Mouse (Mus musculus) myocyte (in vitro differentiated cells): Measurements from ENCODE around the gene Rpf2. TPM values are rescaled to one million over a fixed set of nuclear protein-coding genes. Genes with fewer than 3 reads are reported as not detected.

ENCODE experiments used
- H3K27me3 ChIP-seq: one replicate; pipeline ENCODE4 v1.6.1; 2011; ENCODE audit not compliant: control insufficient read depth, insufficient read depth, insufficient read length
- H3K36me3 ChIP-seq: one replicate; pipeline ENCODE4 v1.6.1; 2011; ENCODE audit not compliant: control insufficient read depth, insufficient read depth
- H3K4me2 ChIP-seq: one replicate; pipeline ENCODE4 v1.6.1; 2011; ENCODE audit warnings: low read depth, control low read depth
- H3K4me3 ChIP-seq: one replicate; pipeline ENCODE4 v1.5.1; 2011; ENCODE audit warnings: mild to moderate bottlenecking, control low read depth, moderate library complexity
- H3K79me2 ChIP-seq: one replicate; pipeline ENCODE4 v1.6.1; 2011; ENCODE audit not compliant: control insufficient read depth, insufficient read depth
- H3ac ChIP-seq: one replicate; pipeline ENCODE4 v1.6.1; 2011; ENCODE audit not compliant: control insufficient read depth, insufficient read length
- CEBPB ChIP-seq: IDR thresholded peaks from 2 replicates; pipeline ENCODE4 v1.6.1; 2011; ENCODE audit warnings: mild to moderate bottlenecking, moderate library complexity; ENCODE audit not compliant: poor library complexity, insufficient read depth, severe bottlenecking
- E2F4 ChIP-seq: IDR thresholded peaks from one replicate; pipeline ENCODE4 v1.6.1; 2011; ENCODE audit warnings: mild to moderate bottlenecking, control low read depth, moderate library complexity; ENCODE audit not compliant: insufficient read depth
- MAX ChIP-seq: IDR thresholded peaks from one replicate; pipeline ENCODE4 v1.6.1; 2011; ENCODE audit warnings: low read depth, mild to moderate bottlenecking, control low read depth
- MYOD1 ChIP-seq, 3 experiments: IDR thresholded peaks; one replicate each; pipeline ENCODE4 v1.6.1; 2011; ENCODE audit warnings: control low read depth in 2 of 3, low read depth in 2 of 3, mild to moderate bottlenecking in 2 of 3, moderate library complexity in 1 of 3; ENCODE audit not compliant: insufficient read length in 2 of 3, control insufficient read depth in 1 of 3
- MYOG ChIP-seq, 3 experiments: IDR thresholded peaks; one replicate each; pipeline ENCODE4 v1.6.1; 2011; ENCODE audit warnings: control low read depth in 2 of 3, low read depth in 2 of 3, mild to moderate bottlenecking in 2 of 3; ENCODE audit not compliant: insufficient read length in 2 of 3, control insufficient read depth in 1 of 3, insufficient read depth in 1 of 3
- POLR2A ChIP-seq: IDR thresholded peaks from one replicate; pipeline ENCODE4 v1.6.1; 2011; ENCODE audit warnings: low read depth, mild to moderate bottlenecking, control low read depth, moderate library complexity; ENCODE audit not compliant: insufficient read length
- POLR2AphosphoS2 ChIP-seq: IDR thresholded peaks from one replicate; pipeline ENCODE4 v1.6.1; 2011; ENCODE audit warnings: low read depth, control low read depth; ENCODE audit not compliant: insufficient read length
- REST ChIP-seq: IDR thresholded peaks from one replicate; pipeline ENCODE4 v1.6.1; 2011; ENCODE audit warnings: mild to moderate bottlenecking, control low read depth, moderate library complexity; ENCODE audit not compliant: insufficient read depth, insufficient read length
- SRF ChIP-seq: IDR thresholded peaks from one replicate; pipeline ENCODE4 v1.6.1; 2011; ENCODE audit warnings: low read depth; ENCODE audit not compliant: control insufficient read depth, insufficient read length
- TCF12 ChIP-seq: IDR thresholded peaks from one replicate; pipeline ENCODE4 v1.6.1; 2011; ENCODE audit warnings: mild to moderate bottlenecking, control low read depth; ENCODE audit not compliant: poor library complexity, insufficient read depth, severe bottlenecking
- TCF3 ChIP-seq: IDR thresholded peaks from one replicate; pipeline ENCODE4 v1.6.1; 2011; ENCODE audit warnings: low read depth, control low read depth; ENCODE audit not compliant: insufficient read length
- USF1 ChIP-seq: IDR thresholded peaks from one replicate; pipeline ENCODE4 v1.6.1; 2011; ENCODE audit warnings: low read depth, mild to moderate bottlenecking, control low read depth, moderate library complexity
- polyA plus RNA-seq: library from polyadenylated mRNA; unstranded; fragments of >200 nt; fragmentation: generic; extraction: Trizol; gene quantifications from one replicate; pipeline ENCODE4 v1.2.1, GENCODE M21; 2012; ENCODE audit warnings: missing spikeins

The Rpf2 gene
- polyA plus RNA-seq, 1 experiment = 22.3 TPM

DNA sequence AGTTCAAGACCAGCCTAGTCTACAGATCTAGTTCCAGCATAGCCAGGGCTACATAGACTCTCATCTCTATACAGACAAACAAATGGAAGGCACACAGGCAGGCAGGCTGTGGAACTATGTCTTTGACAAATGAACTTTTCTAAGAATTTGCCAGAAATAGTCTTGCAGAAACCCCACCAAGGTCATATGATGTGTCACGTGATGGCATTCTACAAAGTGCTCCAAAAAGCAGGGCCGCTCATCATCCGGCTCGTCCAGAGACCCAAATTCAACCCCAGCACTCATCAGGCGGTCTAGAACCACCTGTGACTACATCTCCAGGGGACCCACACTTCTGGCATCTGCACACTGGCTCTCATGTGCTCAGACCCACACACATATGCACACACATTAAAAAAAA is 9.0 kb downstream of the Rpf2 start:
- Histone ChIP-seq H3K36me3 (peaks cover 45% of the 10 kb centered on the region), H3K79me2 (peaks cover 12% of the 10 kb centered on the region), H3ac (no peak overlapping the region), H3K27me3 (no peaks in the 10 kb centered on the region), H3K4me2 (no peak overlapping the region), H3K4me3 (no peak overlapping the region)
- TF ChIP-seq CEBPB (no peak), MYOG (IDR thresholded peaks at IDR 0.05; ENCODE audit: control insufficient read depth in 1 of 3, insufficient read depth in 1 of 3, insufficient read length in 2 of 3, low read depth in 2 of 3) (no peak), USF1 (no peak), POLR2A (no peak), MAX (no peak), E2F4 (no peak), MYOD1 (IDR thresholded peaks at IDR 0.05; ENCODE audit: control insufficient read depth in 1 of 3, insufficient read length in 2 of 3, low read depth in 2 of 3) (no peak), TCF3 (no peak), POLR2AphosphoS2 (no peak)

DNA sequence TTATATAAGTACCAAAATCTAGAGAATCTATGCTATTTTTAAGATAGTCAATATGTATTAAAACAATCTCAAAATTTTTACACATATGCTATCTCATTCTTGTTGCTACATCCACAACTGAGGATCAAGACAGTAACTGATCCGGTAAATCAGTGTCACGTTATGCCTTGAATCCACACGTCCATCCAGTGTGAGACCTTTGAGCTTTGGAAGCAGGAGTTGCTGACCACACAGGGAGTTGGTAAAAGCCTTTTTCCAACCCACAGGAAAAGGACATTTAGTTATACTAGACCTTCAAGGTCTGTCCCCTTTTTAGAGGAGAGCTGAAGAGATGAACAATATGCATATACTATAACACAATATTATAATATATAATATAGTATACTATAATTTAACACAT is 13.6 kb downstream of the Rpf2 start:
- no peaks in the 10 kb centered on the region for H3K79me2 ChIP-seq

DNA sequence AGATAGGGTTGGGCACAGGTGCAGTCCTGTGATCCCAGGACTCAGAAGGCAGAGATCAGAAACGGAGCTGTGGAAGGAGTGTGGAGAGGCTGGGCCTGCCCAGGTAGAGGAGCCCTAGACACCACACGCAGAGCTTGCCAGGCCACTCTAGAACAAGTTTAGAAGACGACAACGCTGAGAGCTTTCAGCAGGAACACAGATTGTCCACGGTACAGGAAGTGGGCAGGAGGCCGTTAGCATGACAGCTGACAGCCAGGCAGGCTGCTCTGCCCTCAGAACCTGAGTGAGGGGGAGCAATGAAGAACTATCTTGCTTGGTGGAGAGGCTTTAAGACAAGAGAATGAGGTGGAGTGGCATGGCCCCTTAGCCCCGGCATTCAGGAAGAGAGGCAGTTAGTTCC is 14.4 kb downstream of the Rpf2 start:
- no peak overlapping the region for H3K4me2 ChIP-seq
- no peaks in the 10 kb centered on the region for H3K79me2 ChIP-seq
- H3K4me3 ChIP-seq = no peak overlapping the region
- H3ac ChIP-seq = no peak overlapping the region
- H3K36me3 ChIP-seq = peaks cover 50% of the 10 kb centered on the region
- H3K27me3 ChIP-seq = no peaks in the 10 kb centered on the region
- TF ChIP-seq E2F4 = no peak
- TF ChIP-seq MYOG (IDR thresholded peaks at IDR 0.05; ENCODE audit: control insufficient read depth in 1 of 3, insufficient read depth in 1 of 3, insufficient read length in 2 of 3, low read depth in 2 of 3) = no peak
- TF ChIP-seq CEBPB = no peak
- TF ChIP-seq MAX = no peak
- TF ChIP-seq REST = no peak

More for the DNA sequence above, 13.6 kb downstream of the Rpf2 start:
- Histone ChIP-seq H3K4me3 (no peak overlapping the region), H3K4me2 (no peak overlapping the region), H3ac (no peak overlapping the region), H3K36me3 (peaks cover 50% of the 10 kb centered on the region), H3K27me3 (no peaks in the 10 kb centered on the region)
- TF ChIP-seq REST (no peak), MYOD1 (IDR thresholded peaks at IDR 0.05; ENCODE audit: control insufficient read depth in 1 of 3, insufficient read length in 2 of 3, low read depth in 2 of 3) (no peak), MAX (no peak), TCF12 (no peak), POLR2AphosphoS2 (no peak), SRF (no peak), E2F4 (no peak), MYOG (IDR thresholded peaks at IDR 0.05; ENCODE audit: control insufficient read depth in 1 of 3, insufficient read depth in 1 of 3, insufficient read length in 2 of 3, low read depth in 2 of 3) (no peak), USF1 (no peak), CEBPB (no peak), TCF3 (no peak), POLR2A (no peak)

DNA sequence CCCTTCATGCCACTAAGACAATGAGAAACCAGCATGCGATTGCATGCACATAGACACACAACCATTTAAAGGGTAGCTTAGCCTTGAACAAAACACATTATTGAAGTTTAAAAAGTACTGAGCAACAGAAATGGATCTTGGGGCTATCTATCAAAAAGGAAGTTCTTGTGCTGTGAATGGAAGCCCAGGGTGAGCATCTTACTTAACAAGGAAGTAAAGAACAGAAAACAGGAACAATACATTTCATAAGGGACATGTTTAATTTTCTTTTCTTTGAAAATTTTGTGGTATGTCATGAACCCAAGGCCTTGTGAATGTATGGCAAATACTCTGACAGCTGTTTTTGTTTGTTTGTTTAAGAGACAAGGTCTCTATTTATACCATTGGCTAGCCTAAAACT is 17.1 kb downstream of the Rpf2 start:
- H3K36me3 ChIP-seq = peaks cover 47% of the 10 kb centered on the region

DNA sequence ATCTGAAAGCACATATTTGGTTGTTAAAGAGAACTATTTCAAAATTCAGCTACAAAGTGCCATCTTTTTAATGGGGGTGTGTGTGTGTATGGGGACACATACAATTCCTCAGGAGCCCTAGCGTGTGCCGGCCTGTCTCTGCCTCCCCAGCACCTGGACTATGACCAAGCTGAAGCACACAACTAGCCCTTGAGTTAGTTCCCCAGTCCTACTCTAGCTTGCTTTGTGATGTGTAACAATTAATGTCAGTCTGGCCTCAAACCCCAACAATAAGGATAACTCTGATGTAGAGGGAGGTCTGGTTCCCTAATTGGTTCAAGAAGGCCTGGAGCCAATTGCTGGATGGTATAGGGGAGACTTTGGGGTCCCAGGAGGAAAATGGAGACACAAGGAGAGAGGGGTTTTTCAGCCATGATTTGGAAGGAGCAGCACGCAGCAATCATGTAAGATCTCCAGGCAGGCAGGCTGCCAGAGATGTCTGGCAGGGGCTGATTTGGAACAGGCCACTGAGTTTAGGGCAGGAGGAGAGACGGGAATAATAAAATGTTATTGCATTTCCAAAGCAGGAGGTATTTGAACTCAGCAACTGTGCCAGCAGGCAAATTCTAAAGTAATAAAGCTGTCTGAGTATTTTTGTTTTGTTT is 19.1 kb downstream of the Rpf2 start:
- H3K27me3 ChIP-seq = no peaks in the 10 kb centered on the region
- TF ChIP-seq MAX (no peak), TCF12 (no peak), TCF3 (no peak), POLR2A (no peak), POLR2AphosphoS2 (no peak), MYOD1 (IDR thresholded peaks at IDR 0.05; ENCODE audit: control insufficient read depth in 1 of 3, insufficient read length in 2 of 3, low read depth in 2 of 3) (no peak), REST (no peak), MYOG (IDR thresholded peaks at IDR 0.05; ENCODE audit: control insufficient read depth in 1 of 3, insufficient read depth in 1 of 3, insufficient read length in 2 of 3, low read depth in 2 of 3) (no peak), SRF (no peak)
- H3K79me2 ChIP-seq = no peaks in the 10 kb centered on the region
- no peak overlapping the region for H3K4me2 ChIP-seq
- H3K36me3 ChIP-seq = peaks cover 48% of the 10 kb centered on the region
- H3K4me3 ChIP-seq = no peak overlapping the region
- no peak overlapping the region for H3ac ChIP-seq

More for the DNA sequence above, 17.1 kb downstream of the Rpf2 start:
- TF ChIP-seq REST = no peak
- TF ChIP-seq TCF12 = no peak
- TF ChIP-seq SRF = no peak
- no peak for TF ChIP-seq MAX
- no peak for TF ChIP-seq E2F4
- no peak for TF ChIP-seq CEBPB
- no peak for TF ChIP-seq USF1
- no peak for TF ChIP-seq POLR2AphosphoS2
- TF ChIP-seq MYOG (IDR thresholded peaks at IDR 0.05; ENCODE audit: control insufficient read depth in 1 of 3, insufficient read depth in 1 of 3, insufficient read length in 2 of 3, low read depth in 2 of 3) = no peak
- no peak for TF ChIP-seq TCF3
- no peak for TF ChIP-seq MYOD1 (IDR thresholded peaks at IDR 0.05; ENCODE audit: control insufficient read depth in 1 of 3, insufficient read length in 2 of 3, low read depth in 2 of 3)
- no peak for TF ChIP-seq POLR2A
- no peaks in the 10 kb centered on the region for H3K79me2 ChIP-seq
- no peak overlapping the region for H3K4me2 ChIP-seq
- H3K4me3 ChIP-seq = no peak overlapping the region
- no peaks in the 10 kb centered on the region for H3K27me3 ChIP-seq
- no peak overlapping the region for H3ac ChIP-seq
